Mouse (Mus musculus): ENCODE results near the gene Eri3.
A peak's percentile ranks its signal among the peaks of the same experiment; 100 is the strongest.

- TF ChIP-seq CTCF (IDR thresholded peaks at IDR 0.05; ENCODE audit: low read depth) = peak; percentile 33
- TF ChIP-seq EP300 (optimal IDR thresholded peaks at IDR 0.05) = no peak
Measured at GRCm38 (mm10) chr4:117555495-117555894, 5.3 kb downstream of the Eri3 start.

All from stomach, postnatal 0 days (tissue).